Mouse (Mus musculus): ENCODE measurements at regions not wholly inside any gene's neighbourhood (a gene's known extent, or its start where the extent isn't known, plus 50 kb on each side); places are given as distances from the start of the nearest gene placed in this dataset.

DNA sequence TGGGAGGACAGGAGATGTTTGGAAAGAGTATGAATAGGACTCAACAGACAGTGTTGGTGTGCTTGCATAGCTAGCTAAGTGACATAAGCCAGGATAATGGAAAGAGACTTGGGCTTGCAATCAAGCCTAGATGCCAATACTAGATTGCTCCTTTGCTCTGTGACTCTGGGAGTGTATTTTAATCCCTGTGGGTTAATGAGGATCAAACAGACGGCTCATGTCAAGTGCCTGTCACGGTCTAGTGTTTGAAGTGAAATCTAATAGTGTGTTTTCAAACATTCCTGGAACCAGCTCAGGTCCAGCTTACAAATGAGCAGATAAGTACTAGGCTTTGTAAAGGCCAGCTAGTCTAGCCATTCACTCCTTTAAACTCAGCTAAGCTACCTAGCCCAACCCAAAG, 64.1 kb upstream of the Ranbp3l start:
- no peak for DNase-seq

DNA sequence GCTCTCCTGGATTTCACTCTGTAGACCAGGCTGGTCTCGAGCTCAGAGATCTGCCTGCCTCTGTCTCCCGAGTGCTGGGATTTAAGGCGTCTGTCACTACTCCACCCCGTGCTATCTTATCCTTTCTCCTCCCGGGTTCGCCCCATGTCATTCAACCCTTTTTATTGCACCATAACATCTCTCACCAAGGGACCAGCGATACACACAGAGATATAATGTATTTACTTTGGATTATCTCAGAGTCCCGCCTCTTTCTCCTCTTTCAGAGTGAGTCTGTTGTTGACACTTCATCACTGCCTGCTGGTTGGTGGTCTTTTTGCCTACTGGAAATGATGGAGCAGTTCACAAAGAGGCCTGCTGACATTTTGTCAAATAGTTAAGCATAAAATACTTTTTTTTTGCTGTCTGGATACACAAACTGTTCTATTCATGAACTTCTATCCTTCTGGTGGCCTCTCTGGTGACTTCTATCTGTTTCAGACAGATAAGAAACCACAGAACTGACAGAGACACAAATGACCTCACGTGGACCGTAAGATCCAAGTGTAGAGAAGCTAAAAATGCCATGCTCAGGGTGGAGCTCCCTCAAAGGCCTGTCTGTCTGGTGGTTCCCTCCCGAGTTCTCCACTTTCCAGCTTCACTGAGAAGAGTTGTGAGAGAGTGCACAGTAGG, 70.1 kb upstream of the Ranbp3l start:
- no peak for DNase-seq

DNA sequence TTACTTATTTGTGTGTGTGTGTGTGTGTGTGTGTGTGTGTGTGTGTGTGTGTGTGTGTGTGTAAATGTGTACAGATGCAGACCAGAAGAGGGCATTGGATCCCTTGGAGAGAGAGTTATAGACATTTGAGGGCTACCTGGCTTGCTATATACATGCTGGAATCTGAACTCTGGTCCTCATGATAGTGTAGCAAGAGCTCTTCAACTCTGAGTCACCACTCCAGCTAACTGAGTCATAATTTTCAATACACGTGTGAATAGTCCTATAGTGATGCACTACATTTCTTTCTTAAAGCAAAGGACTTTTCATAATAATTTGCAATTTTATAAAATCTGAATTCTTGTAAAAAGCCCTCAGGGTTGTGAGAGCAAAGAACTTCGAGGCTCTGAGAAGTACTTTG, 70.9 kb upstream of the Ranbp3l start:
- no peak for DNase-seq

DNA sequence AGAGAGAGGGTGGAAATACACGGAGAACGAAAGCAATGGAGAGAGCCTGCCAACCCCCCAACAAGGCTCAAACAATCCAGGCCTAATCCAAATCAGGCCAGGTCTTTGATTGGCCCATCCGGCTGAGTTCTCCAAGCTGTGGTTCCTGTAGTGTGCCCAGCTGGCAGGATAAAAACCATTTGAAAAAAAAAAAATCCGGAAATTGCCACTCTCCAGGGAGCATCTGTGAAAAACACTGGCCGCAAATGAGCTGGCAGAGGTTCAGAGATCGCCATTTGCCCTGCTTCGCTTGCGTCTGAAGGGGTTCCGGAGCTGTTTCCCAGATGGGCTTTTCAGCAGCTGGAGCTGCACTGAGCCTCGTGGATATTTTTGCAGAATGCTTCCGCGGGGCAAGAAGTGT, 71.4 kb upstream of the Ranbp3l start:
- DNase-seq: peak; percentile 83

DNA sequence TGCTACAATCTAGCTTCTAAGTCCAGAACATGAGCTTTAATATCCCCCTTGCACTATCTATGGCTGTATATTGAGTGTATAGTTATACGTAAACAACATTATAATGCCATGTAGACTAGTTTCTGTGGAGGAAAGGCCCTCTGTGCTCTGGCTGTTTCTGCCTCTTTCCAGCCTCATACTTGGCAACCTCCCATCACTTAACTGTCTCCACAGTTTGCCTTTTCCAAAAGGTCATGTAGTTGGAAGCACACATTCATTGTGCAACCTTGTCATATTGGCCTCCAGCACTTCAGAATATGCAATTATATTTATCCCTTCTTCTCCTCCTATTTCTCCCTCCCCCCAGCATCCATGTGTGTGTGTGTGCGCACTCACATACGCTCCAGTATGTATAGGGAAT, 82.2 kb upstream of the Ranbp3l start:
- no peak for DNase-seq

DNA sequence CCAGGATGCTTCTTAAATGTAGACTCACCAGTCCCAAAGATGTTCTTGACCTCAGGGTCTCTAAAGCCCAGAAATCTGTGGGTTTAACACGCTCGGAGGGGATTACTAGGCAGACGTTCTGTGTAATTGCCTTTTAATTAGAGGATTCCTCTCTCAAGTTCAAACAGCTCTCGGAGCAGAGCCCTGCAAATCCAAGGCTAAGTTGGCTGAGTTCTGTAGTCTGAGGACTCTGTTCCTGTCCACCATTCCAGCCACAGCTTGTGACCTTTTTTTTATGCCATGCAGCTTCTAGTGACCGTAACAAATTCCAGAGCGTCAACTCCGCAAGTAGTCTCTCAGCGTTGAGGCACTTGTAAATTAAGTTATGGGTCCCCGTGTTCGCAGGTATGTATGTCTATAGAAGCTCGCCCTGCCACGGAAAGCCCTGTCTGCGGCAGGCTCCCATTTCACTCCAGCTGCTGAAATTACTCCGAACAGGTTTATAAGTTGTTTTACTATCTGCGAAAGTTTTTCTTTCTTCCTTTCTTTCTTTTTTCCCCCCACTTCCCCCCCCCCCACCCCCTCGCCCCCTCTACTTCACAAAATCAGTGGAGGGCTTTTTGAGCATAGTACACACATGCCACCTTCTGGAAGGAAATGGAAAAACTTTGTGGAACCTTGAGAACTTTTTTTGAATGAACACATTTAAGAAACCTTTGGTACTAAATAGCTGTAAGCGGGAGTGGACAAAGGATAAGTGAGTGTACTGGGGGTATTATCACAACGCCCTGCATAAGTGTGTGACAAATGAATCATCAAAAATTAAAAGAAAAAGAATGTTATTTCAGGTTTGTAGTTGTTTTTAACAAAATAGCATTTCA, 82.9 kb upstream of the Ranbp3l start:
- DNase-seq: no peak

DNA sequence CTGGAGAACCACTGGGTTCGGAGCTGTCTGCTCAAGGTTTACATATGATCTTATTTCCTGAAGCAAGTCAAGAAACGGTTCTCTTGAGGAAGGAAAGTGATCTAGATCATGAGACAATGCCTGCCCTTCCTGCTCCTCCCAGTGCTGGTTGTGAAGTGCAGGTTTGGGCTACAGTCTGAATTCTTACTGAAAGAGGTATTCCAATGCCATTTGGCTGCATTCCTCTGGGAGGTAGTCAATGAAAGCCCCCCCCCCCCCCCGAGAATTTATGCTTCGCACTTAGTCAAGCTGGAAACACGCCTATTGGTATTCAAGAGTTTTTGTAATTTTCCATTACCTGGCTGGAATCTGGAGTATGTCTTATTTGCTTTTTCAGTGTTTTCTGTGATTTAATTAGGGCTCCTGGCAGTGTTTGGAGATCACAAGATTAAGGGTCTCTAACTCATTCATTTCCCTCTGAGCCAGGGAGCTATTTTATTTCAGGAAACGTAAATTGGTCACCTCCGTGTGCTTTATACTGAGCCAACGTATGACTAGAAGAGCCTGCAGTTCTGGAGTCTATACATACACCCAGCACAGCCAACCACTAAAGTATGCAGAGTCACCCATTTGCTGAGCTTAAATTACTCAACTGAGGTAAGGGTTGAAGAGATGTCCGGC, 84.7 kb upstream of the Ranbp3l start:
- DNase-seq: no peak

DNA sequence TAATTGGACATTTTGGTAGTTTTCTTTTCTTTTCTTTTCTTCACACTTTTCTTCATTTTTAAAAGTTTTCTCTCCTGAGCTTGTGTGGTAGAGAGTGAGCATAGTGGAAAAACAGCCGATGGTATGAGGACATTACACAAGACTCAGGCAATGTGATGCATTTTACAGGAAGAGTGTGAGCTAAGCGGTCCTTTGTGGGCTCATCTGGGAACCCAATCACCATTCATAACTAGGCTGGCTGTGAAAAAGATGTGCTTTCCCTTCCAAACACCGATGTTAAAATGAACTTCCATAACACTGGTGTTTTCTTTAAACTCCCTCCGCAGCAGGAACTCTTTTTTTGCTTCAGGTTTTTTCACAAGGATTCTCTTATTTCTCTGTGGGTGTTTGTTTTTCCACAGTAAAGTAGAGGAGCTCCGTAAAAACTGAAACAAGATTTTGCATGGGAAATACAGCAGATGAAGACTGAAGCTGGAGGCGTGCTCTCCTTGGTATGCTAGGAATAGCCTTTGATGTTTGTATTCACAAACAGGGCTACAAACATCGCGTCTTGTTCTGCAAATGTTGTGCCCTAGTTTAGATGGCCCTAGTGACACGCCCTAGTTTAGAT, 92.8 kb upstream of the Ranbp3l start:
- no peak for DNase-seq

DNA sequence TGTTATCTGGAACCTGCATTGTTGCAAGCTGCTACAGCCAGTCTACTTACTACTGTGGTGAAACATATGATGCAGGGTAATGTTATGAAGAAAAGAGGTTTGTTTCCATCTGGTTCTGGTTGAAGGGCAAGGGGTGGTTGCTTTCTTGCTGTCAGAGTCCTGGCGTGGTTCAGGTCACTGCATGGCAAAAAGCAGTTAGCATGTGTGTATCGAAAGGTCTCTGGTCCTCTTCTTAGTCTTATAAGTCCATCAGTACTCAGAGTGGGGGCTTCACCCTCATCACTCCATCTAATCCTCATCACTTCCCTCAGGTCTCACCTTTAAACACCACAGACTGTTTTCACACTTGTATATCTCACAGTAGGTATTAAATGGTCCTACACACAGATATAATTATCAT, 99.7 kb upstream of the Ranbp3l start:
- DNase-seq: no peak

DNA sequence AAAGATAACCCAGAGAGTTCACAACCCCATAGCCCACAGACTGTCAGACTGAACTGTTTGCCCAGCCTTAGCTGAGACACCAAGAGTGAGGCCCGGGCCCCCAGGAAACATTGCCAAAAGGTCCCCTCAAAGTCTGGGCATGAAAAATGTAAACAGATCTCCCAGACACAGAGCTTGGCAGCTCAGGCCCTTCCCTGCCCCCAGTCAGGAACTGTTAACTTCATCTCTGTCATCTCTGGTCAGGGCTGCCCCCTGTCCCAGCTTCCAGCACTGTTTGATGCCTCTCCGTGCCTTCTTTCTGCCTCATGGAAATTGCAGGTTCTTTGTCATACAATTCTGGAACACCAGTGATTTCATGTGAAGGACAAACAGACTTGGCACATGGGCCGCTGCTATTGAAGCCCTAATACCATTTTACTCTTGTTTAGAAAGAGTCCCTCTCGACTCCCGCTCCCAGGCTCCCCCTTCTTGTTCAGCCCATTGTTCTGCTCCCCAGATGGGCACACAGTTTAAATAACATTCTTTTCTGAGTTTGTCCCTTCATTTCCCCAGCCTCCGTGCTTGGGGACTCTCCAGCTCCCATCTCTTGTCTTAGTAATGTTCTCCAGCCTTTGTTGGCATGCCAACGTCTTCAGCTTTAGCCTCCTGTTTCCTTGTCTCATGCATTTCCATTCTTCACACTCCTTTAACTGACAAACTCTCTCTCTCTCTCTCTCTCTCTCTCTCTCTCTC, 100.4 kb upstream of the Ranbp3l start:
- DNase-seq: no peak

DNA sequence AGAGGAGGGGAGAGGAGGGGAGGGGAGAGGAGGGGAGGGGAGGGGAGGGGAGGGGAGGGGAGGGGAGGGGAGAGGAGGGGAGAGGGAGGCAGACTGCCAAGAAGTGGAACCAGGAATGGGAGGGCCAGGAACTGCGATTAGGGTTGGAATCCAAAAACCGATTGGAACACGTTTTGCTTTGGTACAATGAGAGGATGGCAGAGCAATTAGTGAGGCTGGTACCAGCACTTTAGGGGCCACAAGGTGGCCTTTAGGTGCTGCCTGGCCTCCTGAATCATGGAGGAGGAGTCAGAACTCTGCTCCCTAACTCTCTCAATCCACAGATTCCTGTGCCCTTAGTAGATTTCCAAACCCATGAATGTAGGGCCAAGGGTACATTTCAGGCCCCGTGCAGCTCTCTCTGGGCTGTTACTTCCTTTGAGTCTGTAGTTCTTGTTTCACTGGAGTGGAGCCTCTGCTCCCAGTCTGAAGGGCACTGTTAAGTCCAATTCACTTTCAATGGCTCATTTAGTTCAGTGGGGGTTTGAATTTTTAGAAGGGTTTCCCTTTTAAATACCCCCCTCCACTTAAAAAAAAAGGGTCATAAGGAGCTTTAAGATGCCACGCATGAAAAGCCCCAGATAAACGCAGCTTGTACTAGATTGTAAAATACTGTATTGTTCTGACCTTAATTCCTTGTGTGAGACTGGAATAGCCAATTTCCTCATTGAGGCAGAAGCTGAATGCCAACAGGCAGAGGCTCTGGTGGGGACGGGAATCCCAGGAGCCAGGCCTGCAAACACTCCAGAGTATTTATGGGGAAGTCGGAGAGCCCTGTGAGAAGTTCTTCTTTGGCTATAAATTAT, 102.4 kb upstream of the Ranbp3l start:
- no peak for DNase-seq

DNA sequence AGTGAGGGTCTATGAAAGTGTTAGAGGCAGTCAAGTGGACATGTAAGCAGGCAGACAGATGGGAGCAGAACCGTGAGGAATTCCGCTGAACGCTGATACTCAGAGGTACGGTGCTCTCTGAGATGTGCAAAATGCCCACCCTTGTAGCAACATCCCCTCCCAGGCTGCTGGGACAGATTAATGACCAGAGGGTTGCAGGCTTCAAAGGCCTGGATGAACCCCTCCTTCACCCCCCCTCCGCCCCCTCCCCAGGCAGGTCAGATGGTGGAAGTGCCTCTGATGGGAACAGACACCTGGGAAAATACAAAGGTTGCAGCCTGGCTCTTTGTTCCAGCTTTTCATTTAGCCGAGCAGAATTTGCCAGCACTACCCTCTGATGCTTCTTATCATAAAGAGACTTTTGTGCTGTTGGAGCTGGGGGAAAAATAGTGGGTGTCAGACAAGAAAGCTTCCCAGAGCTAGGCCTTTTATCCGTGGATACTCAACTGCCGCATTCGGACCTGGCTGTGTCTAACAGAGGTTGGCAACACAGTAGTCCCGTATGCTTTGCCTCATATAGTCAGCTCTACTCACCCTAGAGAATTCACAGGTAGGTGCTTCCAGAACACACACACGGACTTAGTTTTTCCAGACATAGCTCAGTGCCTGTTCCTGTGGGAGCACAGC, 111.2 kb upstream of the Ranbp3l start:
- no peak for DNase-seq

DNA sequence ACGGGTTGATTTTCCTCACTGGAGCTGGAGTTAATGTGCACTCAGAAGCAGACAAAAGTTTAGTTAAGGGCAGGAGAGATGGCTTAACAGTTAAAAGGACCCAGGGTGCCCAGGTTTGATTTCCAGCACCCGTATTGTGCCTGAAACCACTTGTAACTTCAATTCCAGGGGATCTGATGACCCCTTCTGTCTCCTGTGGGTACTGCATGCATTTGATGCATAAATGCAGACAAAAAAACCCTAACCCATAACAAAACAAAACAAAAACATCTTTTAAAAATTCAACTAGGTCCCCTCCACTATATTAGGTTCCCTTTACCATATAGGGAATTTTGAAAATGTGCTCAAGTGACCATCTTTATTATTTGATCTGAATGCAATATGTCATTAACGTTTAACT, 112.2 kb upstream of the Ranbp3l start:
- no peak for DNase-seq

DNA sequence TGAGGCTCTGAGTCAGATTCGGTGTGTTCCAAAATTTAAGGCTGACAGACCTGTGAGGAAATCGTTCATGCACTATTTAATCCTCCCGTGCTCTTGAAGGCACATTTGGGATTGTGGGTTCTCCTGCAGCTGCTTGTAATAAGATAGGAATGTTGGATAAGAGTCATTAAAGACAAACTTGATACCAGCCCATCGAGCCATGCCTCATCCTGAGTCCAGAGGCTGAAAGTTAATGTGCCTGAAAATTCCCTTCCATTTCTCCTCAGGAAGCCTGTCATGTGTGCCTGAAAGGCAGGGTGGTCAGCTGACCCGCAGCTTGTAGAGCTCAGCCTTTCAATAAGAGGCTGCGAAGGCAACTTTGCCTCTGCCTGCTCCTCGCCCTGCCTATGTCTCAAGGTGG, 113.4 kb upstream of the Ranbp3l start:
- no peak for DNase-seq

DNA sequence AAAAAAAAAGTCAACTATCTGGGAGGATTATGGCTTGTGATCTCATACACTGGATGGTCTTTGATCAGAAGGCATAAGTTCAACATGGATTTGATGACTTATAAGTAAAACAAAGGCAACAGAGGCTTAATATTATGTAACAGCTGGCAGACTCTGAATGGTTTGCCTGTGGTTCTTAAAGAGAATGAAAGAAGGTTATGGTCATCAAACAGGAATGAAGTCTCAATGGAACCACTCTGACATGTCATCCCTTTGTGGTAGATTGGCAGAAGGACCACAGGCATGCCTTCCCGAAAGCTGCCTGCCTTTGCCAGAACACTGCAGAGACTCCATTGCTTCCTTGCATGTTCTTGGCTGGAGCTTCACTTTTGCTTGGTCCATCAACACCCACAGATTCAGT, 116.8 kb upstream of the Ranbp3l start:
- no peak for DNase-seq

DNA sequence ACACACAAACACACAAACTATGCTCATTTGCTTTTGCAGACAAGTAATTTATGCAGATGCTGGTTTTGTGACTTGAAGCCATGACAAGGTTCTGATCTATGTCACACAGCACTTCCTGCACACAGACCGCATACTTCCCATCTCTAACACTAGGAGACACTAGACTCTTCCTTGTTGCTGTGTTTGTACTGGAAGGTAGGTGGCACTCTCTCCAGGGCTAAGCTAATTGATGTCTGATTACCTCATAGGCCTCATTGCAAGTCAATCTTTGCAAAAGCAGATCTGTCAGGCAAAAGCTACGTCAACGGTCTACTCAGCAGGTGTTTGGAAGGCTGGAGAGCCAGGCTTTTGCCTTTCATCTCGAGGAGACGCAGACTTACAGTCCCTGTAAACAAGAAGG, 118.3 kb upstream of the Ranbp3l start:
- no peak for DNase-seq

DNA sequence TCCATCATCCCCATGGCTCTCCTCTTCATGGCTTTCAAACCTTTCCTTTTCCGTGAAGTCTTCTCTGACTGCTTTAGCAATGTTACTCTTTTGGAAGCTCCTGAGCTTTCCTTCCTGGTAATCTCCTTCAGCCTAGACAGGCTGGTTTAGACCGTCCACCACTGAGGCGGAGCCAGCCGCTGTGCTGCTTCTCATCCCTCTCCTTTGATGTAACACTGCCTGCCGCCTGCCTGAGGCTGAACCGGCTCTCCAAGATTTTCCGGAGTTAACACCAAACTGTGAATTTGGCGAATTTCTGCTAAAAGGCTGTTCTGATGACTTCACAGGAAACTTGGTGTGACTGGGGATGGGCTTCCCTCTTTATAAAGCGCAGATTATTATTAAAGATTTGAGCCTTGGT, 125.6 kb upstream of the Ranbp3l start:
- DNase-seq: no peak

DNA sequence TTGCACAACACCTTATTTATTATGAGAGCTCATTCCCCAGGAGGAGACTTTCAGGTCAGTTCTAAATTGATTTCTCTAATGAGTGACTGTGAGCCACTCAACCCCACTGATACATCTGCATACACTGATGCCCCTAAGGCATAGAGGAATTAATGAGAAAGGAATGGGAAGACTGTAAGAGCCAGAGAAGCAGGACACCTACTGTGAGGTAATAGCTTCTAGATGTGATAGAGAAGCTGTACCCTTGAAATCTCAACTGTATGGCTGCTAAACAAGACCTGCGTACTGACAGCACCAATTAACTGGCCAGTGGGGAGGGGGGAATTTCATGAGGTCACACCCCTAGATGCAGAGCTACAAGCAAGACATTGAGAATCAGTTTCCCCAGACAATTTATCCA, 128.3 kb upstream of the Ranbp3l start:
- DNase-seq: no peak

DNA sequence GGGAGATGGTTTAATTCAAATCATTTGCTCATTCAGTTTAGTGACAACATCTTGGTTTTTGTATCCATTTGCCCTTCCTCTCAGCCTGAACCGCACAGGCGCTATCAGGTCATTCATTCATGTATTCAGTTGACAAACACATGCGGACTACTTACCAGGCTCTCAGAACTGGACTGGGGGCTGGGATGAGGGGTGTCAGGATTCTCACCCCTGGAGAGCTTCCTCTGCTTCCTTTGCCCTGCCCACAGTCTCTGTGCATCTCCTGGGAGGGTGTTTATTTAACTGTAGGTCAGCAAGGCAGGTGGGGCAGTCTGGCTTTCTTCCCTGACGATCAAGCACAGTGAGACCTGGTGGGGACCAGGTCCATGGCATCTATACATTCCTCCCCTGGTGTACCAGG, 123.6 kb upstream of the Slc1a3 start:
- DNase-seq: no peak

DNA sequence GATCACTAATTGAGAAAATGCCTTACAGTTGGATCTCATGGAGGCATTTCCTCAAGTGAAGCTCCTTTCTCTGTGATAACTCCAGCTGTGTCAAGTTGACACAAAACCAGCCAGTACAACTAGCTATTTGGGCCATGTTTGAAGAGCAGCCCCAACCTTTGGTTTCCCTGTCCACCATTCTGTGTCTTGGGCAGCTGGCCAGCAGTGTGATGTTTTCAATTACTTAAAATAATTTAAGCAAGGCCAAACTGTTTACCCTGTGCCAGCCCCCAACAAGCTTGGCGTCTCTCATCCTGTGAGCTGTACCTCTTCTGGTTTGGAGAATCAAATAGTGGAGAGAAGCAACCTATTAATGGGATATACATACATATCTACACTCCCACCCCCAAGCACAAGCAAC, 122.4 kb upstream of the Slc1a3 start:
- DNase-seq: peak; percentile 41
